Mouse (Mus musculus): ENCODE results near the gene Apba3. TPM values are rescaled to one million over a fixed set of nuclear protein-coding genes. Genes with fewer than 3 reads are reported as not detected.
"Not testable (repeated sequence)": the region's sequence is repeated elsewhere in the genome, so short reads cannot be mapped to it uniquely, and the experiment has no call there.

The Apba3 gene
- total RNA-seq (2021) = 10 to 100 TPM; 35.8 to 38.6 TPM
- long read RNA-seq, experiment 1, transcript Apba3-201 (11 exons, 2,106 nt) = major isoform, 11 of 29 reads
- long read RNA-seq, experiment 1, partial matches to known transcripts = 4 of 29 reads
- long read RNA-seq, experiment 1, other reads (novel, unspliced or antisense) = 14 of 29 reads
- long read RNA-seq, experiment 2, transcript Apba3-201 (11 exons, 2,106 nt) = major isoform, 7 of 30 reads
- long read RNA-seq, experiment 2, partial matches to known transcripts = 3 of 30 reads
- long read RNA-seq, experiment 2, other reads (novel, unspliced or antisense) = 19 of 30 reads

GRCm38 (mm10) chr10:81266211-81267105, at the start of gene Apba3, which contains the start of gene Mrpl54:
Apba3 (plus strand) TSS chr10:81266960.
Mrpl54 (minus strand) TSS chr10:81266934.
- no peak for TF ChIP-seq CTCF (IDR thresholded peaks at IDR 0.05)
- H3K27ac ChIP-seq = peak within 1 kb of the TSS; percentile 100
- H3K4me3 ChIP-seq = peak within 1 kb of the TSS; percentile 94
- intact Hi-C loops (cut with DNase I) = loop anchor here (5.0 kb wide), 1 partner anchor 74 kb away; no protein-coding TSS in a partner anchor
- DNase-seq (ENCODE audit: extremely low spot score in 1 of 2, low spot score in 2 of 2) = peak; percentile 94 to 95

DNA sequence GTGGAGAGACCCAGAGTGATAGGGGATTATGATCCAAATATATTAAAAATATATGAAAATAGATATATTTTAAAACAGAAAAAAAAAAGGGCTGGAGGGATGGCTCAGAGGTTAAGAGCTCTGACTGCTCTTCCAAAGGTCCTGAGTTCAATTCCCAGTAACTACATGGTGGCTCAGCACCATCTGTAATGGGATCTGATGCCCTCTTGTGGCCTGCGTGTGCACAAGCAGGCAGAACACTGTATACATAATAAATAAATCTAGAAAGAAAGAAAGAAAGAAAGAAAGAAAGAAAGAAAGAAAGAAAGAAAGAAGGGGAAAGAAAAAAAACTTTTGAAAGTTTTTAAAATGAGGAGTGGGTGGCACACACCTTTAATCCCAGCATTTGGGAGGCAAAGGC, 49.5 kb upstream of the Apba3 start:
- intact Hi-C loops (cut with DNase I) = loop anchor here (2.0 kb wide), 1 partner anchor 18 kb away; no protein-coding TSS in a partner anchor
- peak; percentile 63 for TF ChIP-seq CTCF (IDR thresholded peaks at IDR 0.05)

GRCm38 (mm10) chr10:81217964-81218363, 48.8 kb upstream of the Apba3 start:
- DNase-seq (ENCODE audit: extremely low spot score in 1 of 2, low spot score in 2 of 2) = peak in 1 of 2 experiments; percentile 61
- no peak overlapping the region for H3K4me3 ChIP-seq
- intact Hi-C loops (cut with DNase I) = loop anchor here (2.0 kb wide), 1 partner anchor 19 kb away; no protein-coding TSS in a partner anchor
- peak; percentile 90 for TF ChIP-seq CTCF (IDR thresholded peaks at IDR 0.05)
- H3K27ac ChIP-seq = no peak overlapping the region

More for the DNA sequence above, 49.5 kb upstream of the Apba3 start:
- H3K4me3 ChIP-seq; H3K27ac ChIP-seq; DNase-seq (ENCODE audit: extremely low spot score in 1 of 2, low spot score in 2 of 2): not testable (repeated sequence)

- H3K27ac ChIP-seq = no peak overlapping the region
- DNase-seq (ENCODE audit: extremely low spot score in 1 of 2, low spot score in 2 of 2) = no peak
- no peak overlapping the region for H3K4me3 ChIP-seq
- intact Hi-C loops (cut with DNase I) = no loop called here
- no peak for TF ChIP-seq CTCF (IDR thresholded peaks at IDR 0.05)
Measured at GRCm38 (mm10) chr10:81221402-81222015, 45.3 kb upstream of the Apba3 start.

DNA sequence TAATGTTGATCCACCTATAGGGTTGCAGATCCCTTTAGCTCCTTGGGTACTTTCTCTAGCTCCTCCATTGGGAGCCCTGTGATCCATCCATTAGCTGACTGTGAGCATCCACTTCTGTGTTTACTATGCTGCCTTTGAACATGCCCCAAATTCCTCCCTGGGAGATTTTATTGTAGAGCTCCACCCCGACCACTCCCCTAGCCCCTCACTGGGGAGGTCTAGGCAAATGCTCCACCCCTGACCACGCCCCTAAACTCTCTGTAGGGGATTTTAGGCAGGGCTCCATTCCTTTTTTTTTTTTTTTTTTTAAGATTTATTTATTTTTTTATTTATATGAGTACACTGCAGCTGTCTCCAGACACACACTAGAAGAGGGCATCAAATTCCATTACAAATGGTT, 43.0 kb upstream of the Apba3 start:
- DNase-seq (ENCODE audit: extremely low spot score in 1 of 2, low spot score in 2 of 2); H3K4me3 ChIP-seq; intact Hi-C loops (cut with DNase I); H3K27ac ChIP-seq: not testable (repeated sequence)

DNA sequence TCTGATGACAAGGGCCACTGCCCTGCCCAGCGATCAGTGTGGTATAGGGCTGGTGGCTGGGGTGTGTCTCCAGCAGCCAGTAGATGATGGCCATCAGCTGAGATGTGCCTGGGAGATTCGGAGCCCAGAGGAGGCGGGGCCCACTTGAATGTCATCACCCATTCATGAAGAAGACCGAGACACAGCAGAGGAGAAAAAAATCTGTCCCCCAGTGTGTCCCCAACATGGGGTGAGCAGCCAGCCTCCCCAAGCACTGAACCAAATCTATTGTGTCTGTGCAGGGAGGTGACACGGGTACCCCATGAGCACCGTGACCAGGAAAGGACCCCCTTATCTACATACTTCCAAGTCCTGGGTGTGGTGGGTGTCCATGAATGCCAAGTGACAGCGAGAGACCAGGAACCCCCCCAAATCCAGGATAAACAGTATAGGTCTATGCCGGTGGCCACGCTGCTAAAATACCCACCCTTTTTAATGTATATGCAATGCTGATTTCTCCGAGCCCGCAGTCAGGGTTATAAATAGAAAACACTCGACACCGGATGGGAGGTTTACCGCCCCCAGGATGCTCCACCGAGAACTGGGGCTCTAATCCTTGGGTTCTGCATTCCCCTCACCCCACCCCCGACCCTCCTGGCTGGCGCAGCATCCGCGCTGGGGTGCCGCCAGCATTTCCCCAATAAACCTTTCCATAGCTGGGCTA, 36.9 kb upstream of the Apba3 start:
- DNase-seq (ENCODE audit: extremely low spot score in 1 of 2, low spot score in 2 of 2) = no peak
- peak overlapping the region; percentile 84 for H3K4me3 ChIP-seq
- TF ChIP-seq CTCF (IDR thresholded peaks at IDR 0.05) = no peak
- H3K27ac ChIP-seq = peak overlapping the region; percentile 98
- intact Hi-C loops (cut with DNase I) = loop anchor here (2.0 kb wide), 1 partner anchor 23 kb away; the partner anchor contains the start of gene Matk

- intact Hi-C loops (cut with DNase I) = loop anchor here (2.0 kb wide), 1 partner anchor 22 kb away; the partner anchor contains the start of gene Matk
- TF ChIP-seq CTCF (IDR thresholded peaks at IDR 0.05) = peak; percentile 65
- DNase-seq (ENCODE audit: extremely low spot score in 1 of 2, low spot score in 2 of 2) = peak; percentile 80 to 83
Measured at GRCm38 (mm10) chr10:81230438-81231332, 36.1 kb upstream of the Apba3 start, which contains the start of gene Atcay. Atcay (minus strand) TSS chr10:81230833.

DNA sequence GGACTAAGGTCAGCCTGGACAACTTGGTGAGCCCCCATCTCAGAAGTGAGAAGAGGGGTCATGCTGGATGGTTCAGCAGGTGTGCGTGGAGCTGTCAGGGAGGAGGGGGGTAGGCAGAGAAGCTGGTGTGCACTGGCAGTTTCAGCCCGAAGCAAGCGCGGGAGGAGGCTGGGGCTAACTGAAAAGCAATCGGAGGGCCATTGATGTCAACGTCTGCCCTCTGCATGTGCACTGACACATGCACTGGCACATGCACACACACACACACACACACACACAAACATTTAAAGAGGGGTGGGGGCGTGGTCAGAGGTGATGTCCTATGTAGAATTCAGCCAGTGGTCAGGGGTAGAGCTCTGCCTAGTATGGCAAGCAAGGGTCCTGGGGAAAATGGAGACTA, 35.3 kb upstream of the Apba3 start:
- no peak overlapping the region; the same call in 1 of the 2 replicates for H3K4me3 ChIP-seq
- intact Hi-C loops (cut with DNase I) = loop anchor here (2.0 kb wide), 1 partner anchor 21 kb away; the partner anchor contains the start of gene Matk
- DNase-seq (ENCODE audit: extremely low spot score in 1 of 2, low spot score in 2 of 2) = no peak
- TF ChIP-seq CTCF (IDR thresholded peaks at IDR 0.05) = no peak
- peak overlapping the region; percentile 98 for H3K27ac ChIP-seq

More at GRCm38 (mm10) chr10:81230438-81231332, 36.1 kb upstream of the Apba3 start, which contains the start of gene Atcay:
- peak within 1 kb of the TSS; percentile 98 for H3K27ac ChIP-seq
- H3K4me3 ChIP-seq = peak within 1 kb of the TSS; percentile 84

DNA sequence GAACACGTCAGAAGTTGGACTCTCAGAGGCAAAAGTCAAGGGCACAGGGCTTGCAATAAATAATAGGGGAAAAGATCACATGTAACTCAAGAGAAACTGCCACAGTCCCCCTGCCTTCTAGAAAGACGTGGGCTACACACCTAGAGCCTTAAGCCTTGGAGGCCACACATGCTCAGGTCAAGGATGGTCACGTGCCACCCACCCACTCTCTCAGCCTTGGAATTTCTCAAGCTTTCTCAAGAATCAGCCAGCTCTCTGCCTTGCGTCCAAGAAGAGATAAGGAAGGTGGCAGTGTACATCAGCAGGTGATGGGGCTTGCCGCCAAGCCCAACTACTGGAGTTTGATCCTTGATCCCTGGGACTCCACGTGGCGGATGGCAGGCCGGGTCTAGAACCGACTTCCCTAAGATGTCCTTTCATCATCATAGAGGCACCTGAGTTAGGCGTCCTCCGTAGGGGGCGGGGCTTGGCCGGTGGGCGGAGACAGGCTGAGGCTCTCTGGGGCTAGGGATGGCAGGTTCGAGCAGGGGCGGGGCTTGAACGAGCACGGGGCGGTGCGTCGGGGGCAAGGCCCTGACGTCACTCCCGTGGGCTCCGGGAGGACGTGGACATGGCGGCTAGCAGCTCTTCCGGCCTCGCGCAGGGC, 34.1 kb upstream of the Apba3 start, which contains the start of gene Zfr2:
Gene Zfr2, plus strand, starts transcription at position 576 of the 646 bp plus-strand sequence.
- intact Hi-C loops (cut with DNase I) = no loop called here
- Histone ChIP-seq H3K4me3 (peak within 1 kb of the TSS; percentile 75), H3K27ac (peak within 1 kb of the TSS; percentile 82)
- no peak for TF ChIP-seq CTCF (IDR thresholded peaks at IDR 0.05)
- DNase-seq (ENCODE audit: extremely low spot score in 1 of 2, low spot score in 2 of 2) = peak; percentile 94 to 95
